Mouse (Mus musculus) brain, embryonic 14.5 days (tissue): ENCODE data around the gene Tbc1d1.

Experiments used
- CTCF ChIP-seq: fragments of 200-500 bp; IDR thresholded peaks from 2 replicates; pipeline ENCODE4 v1.5.1; 2012; ENCODE audit warnings: inconsistent platforms, mild to moderate bottlenecking, moderate library complexity, borderline replicate concordance; ENCODE audit not compliant: insufficient read depth, insufficient read length; ENCODE audit errors: extremely low read depth
- POLR2A ChIP-seq: fragments of 200-500 bp; IDR thresholded peaks from 2 replicates; pipeline ENCODE4 v1.6.1; 2012; ENCODE audit warnings: mild to moderate bottlenecking, inconsistent platforms, borderline replicate concordance; ENCODE audit not compliant: poor library complexity, insufficient read depth, insufficient read length, severe bottlenecking; ENCODE audit errors: extremely low read depth

GRCm38 (mm10) chr5:64336767-64337408 lies 180.8 kb downstream of the Tbc1d1 start:
- TF ChIP-seq CTCF (no peak), POLR2A (no peak)
